Mouse (Mus musculus) lung, postnatal 25 days (tissue): Measurements from ENCODE around the gene Azin2.

Experiments used
- DNase-seq: peaks from one replicate; pipeline ENCODE4 v3.0.0; 2022; ENCODE audit warnings: low spot score

Gene Azin2

GRCm38 (mm10) chr4:128896667-128897066, 65.6 kb downstream of the Azin2 start:
- no peak for DNase-seq

GRCm38 (mm10) chr4:128895841-128896240, 66.4 kb downstream of the Azin2 start:
- no peak for DNase-seq

- no peak for DNase-seq
Measured at GRCm38 (mm10) chr4:128894112-128894511, 68.1 kb downstream of the Azin2 start.

GRCm38 (mm10) chr4:128892188-128892587, 70.1 kb downstream of the Azin2 start:
- no peak for DNase-seq

- DNase-seq, result no peak
Measured at GRCm38 (mm10) chr4:128891746-128892145, 70.5 kb downstream of the Azin2 start.

GRCm38 (mm10) chr4:128891157-128891556, 71.1 kb downstream of the Azin2 start:
- DNase-seq, result peak; percentile 95

GRCm38 (mm10) chr4:128889752-128890630, 72.3 kb downstream of the Azin2 start:
- peak; percentile 64 for DNase-seq

GRCm38 (mm10) chr4:128888436-128888990, 73.7 kb downstream of the Azin2 start:
- no peak for DNase-seq

GRCm38 (mm10) chr4:128887641-128888091, 74.6 kb downstream of the Azin2 start:
- DNase-seq, result no peak

- DNase-seq, result no peak
Measured at GRCm38 (mm10) chr4:128887026-128887425, 75.2 kb downstream of the Azin2 start.

- no peak for DNase-seq
Measured at GRCm38 (mm10) chr4:128886571-128886970, 75.7 kb downstream of the Azin2 start.

GRCm38 (mm10) chr4:128885540-128885939, 76.7 kb downstream of the Azin2 start:
- no peak for DNase-seq

GRCm38 (mm10) chr4:128884711-128885095, 77.5 kb downstream of the Azin2 start:
- DNase-seq, result no peak

- DNase-seq, result no peak
Measured at GRCm38 (mm10) chr4:128883801-128884710, 78.2 kb downstream of the Azin2 start.

GRCm38 (mm10) chr4:128883379-128883781, 78.9 kb downstream of the Azin2 start, which contains the start of gene Trim62:
Trim62 (plus strand) TSS chr4:128883580.
- DNase-seq, result peak; percentile 74
